Mouse (Mus musculus) embryonic facial prominence, embryonic 12.5 days (tissue): ENCODE measurements around the gene Gpr3. TPM values are rescaled to one million over a fixed set of nuclear protein-coding genes. Genes with fewer than 3 reads are reported as not detected.

Experiments used
- ATAC-seq: fragments of 200-750 bp; cut with Nextera tagmentation; 2 replicates; pipeline ENCODE4 v1.8.0; 2017; ENCODE audit not compliant: insufficient number of reproducible peaks, insufficient read depth, low FRiP score, low TSS enrichment
- H3K27ac ChIP-seq: fragments of 300-500 bp; sonication (generic); 2 replicates; pipeline ENCODE4 v1.5.1; 2016; ENCODE audit warnings: mild to moderate bottlenecking
- H3K27me3 ChIP-seq: fragments of 300-500 bp; sonication (generic); 2 replicates; pipeline ENCODE4 v1.6.1; 2016; ENCODE audit warnings: mild to moderate bottlenecking, moderate library complexity
- H3K36me3 ChIP-seq: fragments of 300-500 bp; sonication (generic); 2 replicates; pipeline ENCODE4 v1.6.1; 2016; ENCODE audit warnings: mild to moderate bottlenecking
- H3K4me1 ChIP-seq: fragments of 300-500 bp; sonication (generic); 2 replicates; pipeline ENCODE4 v1.6.1; 2016
- H3K4me2 ChIP-seq: fragments of 300-500 bp; sonication (generic); replicated peaks from 2 replicates; pipeline ENCODE4 v1.6.1; 2016; ENCODE audit warnings: mild to moderate bottlenecking, moderate library complexity
- H3K4me3 ChIP-seq: fragments of 300-500 bp; sonication (generic); 2 replicates; pipeline ENCODE4 v1.5.1; 2016; ENCODE audit warnings: mild to moderate bottlenecking
- H3K9ac ChIP-seq: fragments of 300-500 bp; sonication (generic); 2 replicates; pipeline ENCODE4 v1.6.1; 2016; ENCODE audit warnings: mild to moderate bottlenecking, moderate library complexity
- H3K9me3 ChIP-seq: fragments of 300-500 bp; sonication (generic); 2 replicates; pipeline ENCODE4 v1.6.1; 2016; ENCODE audit warnings: mild to moderate bottlenecking, moderate library complexity
- WGBS: fragments of 180-500 bp; shearing (Covaris S2); methylation state at CpG from one replicate; pipeline ENCODE4 v1.1.7; 2016; 5-methylcytosine and 5-hydroxymethylcytosine counted together
- polyA plus RNA-seq: library from polyadenylated mRNA; unstranded; fragments of >200 nt; fragmentation: Nextera tagmentation; extraction: Ambion mirVana; gene quantifications from 2 replicates; pipeline ENCODE4 v1.2.1, GENCODE M21; 2016

The Gpr3 gene
- 0.13 TPM in 1 of 2 replicates, not detected in the other for polyA plus RNA-seq

- H3K9me3 ChIP-seq = no peaks in the 10 kb centered on the region
- H3K4me3 ChIP-seq = peak within 1 kb of the TSS; percentile 65
- no peaks in the 10 kb centered on the region for H3K36me3 ChIP-seq
- H3K27ac ChIP-seq = no peak within 1 kb of the TSS
- peak within 1 kb of the TSS; percentile 99 for H3K4me2 ChIP-seq
- H3K4me1 ChIP-seq = peaks cover 15% of the 10 kb centered on the region
- 3% methylated on average over 51 of the region's 52 CpGs for WGBS
- ATAC-seq = 0 out of 2 replicates have a peak, but pooled peaks have one; percentile 3
- peaks cover 41% of the 10 kb centered on the region for H3K27me3 ChIP-seq
- H3K9ac ChIP-seq = peak within 1 kb of the TSS; percentile 63
These were observed at the start of gene Gpr3, which contains the start of gene Cd164l2 for GRCm38 (mm10) chr4:133211751-133212561. TSS of gene Gpr3 (minus strand) at chr4:133212536. TSS of gene Cd164l2 (plus strand) at chr4:133212131.

DNA sequence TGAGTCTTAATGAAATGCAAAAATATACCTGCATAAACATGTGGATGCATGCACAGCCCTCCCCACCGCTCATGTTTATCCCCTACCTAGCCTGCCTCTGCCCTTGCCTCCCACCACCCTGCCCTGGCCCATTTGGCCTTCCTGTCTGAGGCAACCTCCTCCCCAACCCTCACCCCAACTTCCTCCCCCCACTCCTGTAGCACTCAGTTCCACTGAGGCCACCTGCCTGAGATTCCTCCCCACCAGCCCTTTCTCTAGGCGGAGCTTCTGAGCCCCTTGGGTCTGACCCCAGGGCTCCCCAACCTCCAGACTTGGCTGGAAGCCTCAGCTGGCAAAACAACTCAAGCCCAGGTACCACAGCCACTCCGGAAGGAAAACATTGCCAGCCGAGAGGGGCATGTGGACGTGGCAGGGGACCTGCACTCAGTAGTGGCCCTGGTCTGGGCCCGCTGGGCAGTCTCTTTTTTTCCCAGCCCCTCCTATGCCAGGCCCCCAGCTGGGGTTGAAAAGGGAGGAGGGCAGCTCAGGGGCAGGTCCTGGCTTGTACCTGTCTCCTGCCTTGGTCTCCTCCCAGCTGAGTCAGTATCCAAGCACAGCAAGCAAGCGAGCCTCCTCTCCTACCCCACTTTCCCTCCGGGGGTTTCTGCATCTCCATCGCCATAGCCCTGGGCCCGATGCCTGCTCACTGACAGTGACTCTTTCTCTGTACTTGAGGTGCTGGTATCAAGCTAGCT lies 49.5 kb upstream of the Gpr3 start:
- peaks cover 5% of the 10 kb centered on the region; the same call in 1 of the 2 replicates for H3K9me3 ChIP-seq
- H3K36me3 ChIP-seq = peaks cover 37% of the 10 kb centered on the region
- ATAC-seq = no peak
- peaks cover 4% of the 10 kb centered on the region; the same call in 1 of the 2 replicates for H3K4me1 ChIP-seq
- 35% methylated on average over 10 of the region's 10 CpGs for WGBS
- H3K27me3 ChIP-seq = peaks cover 12% of the 10 kb centered on the region
- 0 out of 2 replicates have a peak overlapping the region, but pooled peaks have one; percentile 15 for H3K9ac ChIP-seq
- H3K4me3 ChIP-seq = no peak overlapping the region
- no peak overlapping the region for H3K27ac ChIP-seq
- peak overlapping the region; percentile 16; the same call in 1 of the 2 replicates for H3K4me2 ChIP-seq

DNA sequence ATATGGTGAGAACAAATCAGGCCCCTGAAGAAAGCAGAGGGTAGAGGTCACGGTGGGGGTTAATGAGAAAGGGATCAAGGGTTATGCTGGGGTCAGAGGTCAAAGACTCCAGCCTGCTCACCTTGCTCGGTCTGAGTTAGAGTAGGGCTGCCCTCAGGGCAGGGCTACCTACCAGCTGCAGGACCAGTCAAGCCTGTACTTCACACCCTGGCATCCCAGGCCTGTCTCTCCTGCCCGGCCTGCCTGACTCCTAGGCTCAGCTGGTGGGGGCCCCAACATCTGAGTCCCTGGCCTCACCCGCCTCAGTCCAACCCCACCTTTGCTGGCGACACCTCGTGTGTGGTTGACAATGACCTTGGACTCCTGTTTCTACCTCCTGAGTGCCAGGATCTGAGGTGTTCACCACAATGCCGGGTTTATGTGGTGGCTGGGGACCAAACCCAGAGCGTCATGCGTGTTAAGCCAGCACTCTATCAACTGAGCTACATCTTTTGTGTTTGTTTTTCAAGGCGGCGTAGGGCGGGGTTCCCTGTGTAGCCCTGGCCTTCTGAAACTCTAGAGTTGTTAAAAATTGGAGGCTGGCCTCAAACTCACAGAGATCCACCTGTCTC lies 45.6 kb upstream of the Gpr3 start:
- H3K27me3 ChIP-seq = peaks cover 45% of the 10 kb centered on the region
- no peak overlapping the region for H3K4me3 ChIP-seq
- no peaks in the 10 kb centered on the region for H3K9me3 ChIP-seq
- no peak overlapping the region for H3K9ac ChIP-seq
- H3K27ac ChIP-seq = no peak overlapping the region
- no peak overlapping the region for H3K4me2 ChIP-seq
- H3K4me1 ChIP-seq = peaks cover 7% of the 10 kb centered on the region; the same call in 1 of the 2 replicates
- H3K36me3 ChIP-seq = 0 out of 2 replicates have a peak, but pooled peaks cover 1% of the 10 kb centered on the region
- WGBS = 68% methylated on average over 12 of the region's 12 CpGs
- ATAC-seq = no peak

DNA sequence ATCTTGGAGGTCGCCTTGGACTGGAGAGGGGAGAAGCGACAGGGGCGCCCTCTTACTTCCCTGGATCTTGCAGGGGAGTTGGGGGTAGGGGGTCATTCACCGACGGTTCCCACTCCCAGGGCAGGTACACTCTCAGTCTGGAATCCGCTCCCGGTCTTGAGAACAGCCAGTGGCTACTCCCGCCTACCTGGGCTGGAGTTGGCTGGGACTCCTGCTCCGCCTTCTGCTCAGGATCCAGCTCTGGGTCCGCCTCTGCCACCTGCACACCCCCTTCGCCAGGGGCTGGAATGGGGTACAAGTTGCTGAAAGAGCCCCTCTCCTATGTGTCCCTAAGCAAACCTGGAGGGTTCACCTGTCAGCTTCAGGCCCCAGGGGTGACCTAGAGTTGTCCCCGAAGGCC lies 44.9 kb upstream of the Gpr3 start:
- Histone ChIP-seq H3K9me3 (no peaks in the 10 kb centered on the region), H3K27ac (no peak overlapping the region), H3K4me1 (peaks cover 6% of the 10 kb centered on the region; the same call in 1 of the 2 replicates), H3K4me2 (0 out of 2 replicates have a peak overlapping the region, but pooled peaks have one; percentile 3), H3K4me3 (0 out of 2 replicates have a peak overlapping the region, but pooled peaks have one; percentile 7), H3K9ac (no peak overlapping the region), H3K27me3 (peaks cover 52% of the 10 kb centered on the region), H3K36me3 (no peaks in the 10 kb centered on the region)
- WGBS = 27% methylated on average over 12 of the region's 12 CpGs
- no peak for ATAC-seq

DNA sequence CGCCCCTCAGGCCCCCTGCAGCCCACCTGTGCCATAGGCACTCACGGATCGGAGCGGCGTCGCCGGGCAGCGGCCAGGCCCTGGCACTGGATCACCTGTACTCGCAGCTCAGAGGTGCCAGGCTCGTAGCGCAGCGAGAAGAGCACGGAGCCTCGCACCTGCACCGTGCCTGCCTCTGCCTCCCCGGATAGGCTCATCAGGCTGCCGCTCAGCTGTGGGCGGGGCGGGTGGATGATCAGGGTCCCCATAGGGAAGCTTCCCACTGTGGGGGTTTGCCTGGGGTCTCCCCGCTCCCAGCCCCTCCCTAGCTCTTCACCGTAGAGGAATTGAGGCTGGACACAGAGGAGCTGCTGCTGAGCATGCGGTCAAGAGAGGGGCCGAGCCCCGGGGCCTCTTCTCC lies 44.5 kb upstream of the Gpr3 start:
- no peak; the same call in 1 of the 2 replicates for ATAC-seq
- 21% methylated on average over 24 of the region's 24 CpGs for WGBS
- Histone ChIP-seq H3K9me3 (no peaks in the 10 kb centered on the region), H3K27me3 (peaks cover 56% of the 10 kb centered on the region), H3K36me3 (no peaks in the 10 kb centered on the region), H3K4me2 (0 out of 2 replicates have a peak overlapping the region, but pooled peaks have one; percentile 3), H3K9ac (no peak overlapping the region), H3K27ac (no peak overlapping the region), H3K4me1 (peaks cover 5% of the 10 kb centered on the region; the same call in 1 of the 2 replicates), H3K4me3 (0 out of 2 replicates have a peak overlapping the region, but pooled peaks have one; percentile 7)

DNA sequence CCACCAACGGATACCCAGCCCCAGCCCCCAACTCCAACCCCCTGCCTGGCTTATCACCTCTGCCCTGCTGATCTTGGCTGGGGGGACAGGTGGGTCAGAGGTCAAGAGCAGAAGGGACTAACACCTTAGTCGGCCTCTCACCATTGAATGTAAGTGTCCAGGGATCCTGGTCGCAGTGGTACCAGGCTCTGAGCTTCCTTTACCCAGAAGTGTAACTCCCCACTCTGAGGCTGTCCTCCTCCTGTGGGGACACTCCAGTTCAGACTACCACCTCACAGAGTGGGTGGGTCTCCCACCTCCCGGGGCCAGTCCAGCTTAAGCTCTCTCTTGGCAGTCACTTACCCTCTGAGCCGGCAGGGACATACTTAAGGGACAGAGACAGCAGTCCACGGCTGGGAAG lies 43.1 kb upstream of the Gpr3 start:
- Histone ChIP-seq H3K27ac (no peak overlapping the region), H3K4me2 (no peak overlapping the region), H3K4me3 (no peak overlapping the region), H3K9ac (no peak overlapping the region), H3K9me3 (no peaks in the 10 kb centered on the region), H3K36me3 (no peaks in the 10 kb centered on the region), H3K4me1 (peaks cover 16% of the 10 kb centered on the region), H3K27me3 (peaks cover 70% of the 10 kb centered on the region)
- 65% methylated on average over 6 of the region's 6 CpGs for WGBS
- no peak for ATAC-seq

- WGBS = 84% methylated on average over 12 of the region's 12 CpGs
- Histone ChIP-seq H3K9ac (no peak overlapping the region), H3K4me2 (no peak overlapping the region), H3K9me3 (no peaks in the 10 kb centered on the region), H3K4me3 (no peak overlapping the region), H3K27ac (no peak overlapping the region), H3K4me1 (peaks cover 20% of the 10 kb centered on the region), H3K36me3 (no peaks in the 10 kb centered on the region), H3K27me3 (peaks cover 88% of the 10 kb centered on the region)
- ATAC-seq = no peak
These were observed 41.1 kb upstream of the Gpr3 start for GRCm38 (mm10) chr4:133253412-133253811.

GRCm38 (mm10) chr4:133252089-133252488 lies 39.8 kb upstream of the Gpr3 start:
- no peak overlapping the region for H3K4me2 ChIP-seq
- H3K4me1 ChIP-seq = peaks cover 20% of the 10 kb centered on the region
- H3K27ac ChIP-seq = no peak overlapping the region
- no peaks in the 10 kb centered on the region for H3K9me3 ChIP-seq
- H3K9ac ChIP-seq = no peak overlapping the region
- no peaks in the 10 kb centered on the region for H3K36me3 ChIP-seq
- H3K4me3 ChIP-seq = no peak overlapping the region
- 36% methylated on average over 4 of the region's 4 CpGs for WGBS
- H3K27me3 ChIP-seq = peaks cover 92% of the 10 kb centered on the region
- ATAC-seq = no peak

DNA sequence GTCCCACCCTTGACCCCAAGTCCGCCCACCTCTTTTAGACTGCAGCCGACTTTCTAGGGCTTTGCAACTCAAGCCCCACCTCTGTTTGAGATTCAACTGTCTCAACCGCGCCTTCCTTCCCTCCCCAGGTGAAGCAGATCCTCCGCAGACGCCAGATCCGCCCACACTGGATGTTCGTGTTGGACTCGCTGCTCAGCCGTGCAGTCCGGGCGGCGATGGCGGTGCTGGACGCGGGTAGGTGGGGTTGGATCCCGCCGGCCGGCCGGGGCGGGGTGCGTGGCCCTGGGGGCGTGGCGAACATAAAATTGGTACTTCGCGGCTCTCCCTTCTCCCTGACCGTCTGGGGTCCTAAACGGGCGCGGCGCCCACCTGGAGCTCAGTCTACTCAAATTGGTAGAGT lies 38.9 kb upstream of the Gpr3 start:
- H3K36me3 ChIP-seq = no peaks in the 10 kb centered on the region
- peak overlapping the region; percentile 40 for H3K4me3 ChIP-seq
- H3K9ac ChIP-seq = peak overlapping the region; percentile 44
- peaks cover 16% of the 10 kb centered on the region for H3K4me1 ChIP-seq
- peaks cover 92% of the 10 kb centered on the region for H3K27me3 ChIP-seq
- WGBS = 1% methylated on average over 28 of the region's 31 CpGs
- no peaks in the 10 kb centered on the region for H3K9me3 ChIP-seq
- ATAC-seq = no peak
- peak overlapping the region; percentile 65 for H3K4me2 ChIP-seq
- H3K27ac ChIP-seq = no peak overlapping the region

- Histone ChIP-seq H3K4me3 (peak overlapping the region; percentile 40), H3K9me3 (no peaks in the 10 kb centered on the region), H3K9ac (no peak overlapping the region; the same call in 1 of the 2 replicates), H3K4me2 (peak overlapping the region; percentile 65), H3K36me3 (no peaks in the 10 kb centered on the region), H3K4me1 (peaks cover 16% of the 10 kb centered on the region), H3K27me3 (peaks cover 90% of the 10 kb centered on the region), H3K27ac (no peak overlapping the region)
- 4% methylated on average over 22 of the region's 22 CpGs for WGBS
- ATAC-seq = no peak
These were observed 38.3 kb upstream of the Gpr3 start for GRCm38 (mm10) chr4:133250609-133251008.

GRCm38 (mm10) chr4:133247806-133248449 lies 35.6 kb upstream of the Gpr3 start:
- H3K27ac ChIP-seq = no peak overlapping the region
- ATAC-seq = no peak

More at GRCm38 (mm10) chr4:133247806-133248449, 35.6 kb upstream of the Gpr3 start:
- Histone ChIP-seq H3K4me2 (no peak overlapping the region), H3K4me3 (no peak overlapping the region), H3K27me3 (peaks cover 86% of the 10 kb centered on the region), H3K4me1 (peaks cover 16% of the 10 kb centered on the region), H3K9me3 (no peaks in the 10 kb centered on the region), H3K9ac (no peak overlapping the region), H3K36me3 (no peaks in the 10 kb centered on the region)
- WGBS = 75% methylated on average over 13 of the region's 13 CpGs
